Comparison of ENCODE assay signal across 9 mouse cellular contexts in genomic region chr8:117930687-117931086, GRCm38 (mm10).
A peak's percentile ranks its signal among the peaks of the same experiment; 100 is the strongest.
DNase-seq lines count a peak whose midpoint lies in the region; ATAC-seq lines count a peak whose summit lies in the region.
"Had no signal": no experiment of that assay in that cellular context is flagged by ENCODE, and none has a peak within 500 bp of the region (broad histone marks: within the 10 kb centered on the region; RNA-seq: fewer than 3 reads in every experiment).

No protein-coding gene starts in this region.

- H3K4me1 ChIP-seq in kidney, embryonic 15.5 days = no peaks in the 10 kb centered on the region
- peaks cover 10% of the 10 kb centered on the region for H3K4me1 ChIP-seq in forebrain, embryonic 11.5 days (replicated peaks; ENCODE audit: control insufficient read depth, insufficient read depth, low read length)
- peaks cover 37% of the 10 kb centered on the region for H3K4me1 ChIP-seq in forebrain, embryonic 10.5 days

- no peak overlapping the region for H3K9ac ChIP-seq in kidney, embryonic 15.5 days
- no peak overlapping the region for H3K9ac ChIP-seq in forebrain, embryonic 11.5 days (ENCODE audit: low read length)
- H3K9ac ChIP-seq: limb, embryonic 15.5 days had no signal

- H3K9me3 ChIP-seq in kidney, embryonic 15.5 days (replicated peaks) = no peaks in the 10 kb centered on the region
- H3K9me3 ChIP-seq in forebrain, embryonic 11.5 days (ENCODE audit: control insufficient read depth, low read length) = no peaks in the 10 kb centered on the region
- H3K9me3 ChIP-seq in forebrain, embryonic 10.5 days = peaks cover 5% of the 10 kb centered on the region; the same call in 1 of the 2 replicates
- H3K9me3 ChIP-seq: limb, embryonic 15.5 days had no signal

- no peaks in the 10 kb centered on the region for H3K36me3 ChIP-seq in kidney, embryonic 15.5 days
- no peaks in the 10 kb centered on the region for H3K36me3 ChIP-seq in forebrain, embryonic 11.5 days (ENCODE audit: control insufficient read depth, insufficient read depth, low read length)
- H3K36me3 ChIP-seq in forebrain, embryonic 10.5 days (replicated peaks) = no peaks in the 10 kb centered on the region
- H3K36me3 ChIP-seq: limb, embryonic 15.5 days had no signal

- H3K4me3 ChIP-seq in kidney, embryonic 15.5 days (replicated peaks) = no peak overlapping the region
- no peak overlapping the region for H3K4me3 ChIP-seq in forebrain, embryonic 11.5 days (ENCODE audit: low read depth, low read length)
- H3K4me3 ChIP-seq in forebrain, embryonic 10.5 days = no peak overlapping the region
- H3K4me3 ChIP-seq: limb, embryonic 15.5 days had no signal

- no peak overlapping the region for H3K27ac ChIP-seq in kidney, embryonic 15.5 days
- H3K27ac ChIP-seq in forebrain, embryonic 11.5 days (ENCODE audit: low read depth, low read length) = no peak overlapping the region
- no peak overlapping the region for H3K27ac ChIP-seq in forebrain, embryonic 10.5 days
- H3K27ac ChIP-seq: limb, embryonic 15.5 days had no signal

- ATAC-seq in kidney, embryonic 15.5 days (replicated peaks; ENCODE audit: low FRiP score) = no peak
- ATAC-seq in forebrain, embryonic 11.5 days (replicated peaks; ENCODE audit: low FRiP score) = no peak

- peaks cover 3% of the 10 kb centered on the region; the same call in 1 of the 2 replicates for H3K27me3 ChIP-seq in kidney, embryonic 15.5 days
- no peaks in the 10 kb centered on the region for H3K27me3 ChIP-seq in forebrain, embryonic 11.5 days (ENCODE audit: control insufficient read depth, insufficient read depth, low read length)
- peaks cover 1% of the 10 kb centered on the region; the same call in 1 of the 2 replicates for H3K27me3 ChIP-seq in forebrain, embryonic 10.5 days (ENCODE audit: poor library complexity, severe bottlenecking)

- DNase-seq in kidney, adult 8-10 months = peak; percentile 8 to 19
- DNase-seq in A20 (ENCODE audit: low read depth, low spot score) (peak; percentile 62), MN1 (ENCODE audit: low spot score) (peak; percentile 16)
- DNase-seq in embryo, embryonic 9.5 days (ENCODE audit: extremely low spot score) = peak; percentile 60
- peak; percentile 88 for DNase-seq in retina, postnatal 1 day
- DNase-seq in forebrain, embryonic 11.5 days (ENCODE audit: low spot score) = no peak
- DNase-seq in forebrain, embryonic 10.5 days (ENCODE audit: extremely low spot score, low spot score) = no peak

- H3K4me2 ChIP-seq in kidney, embryonic 15.5 days = no peak overlapping the region
- H3K4me2 ChIP-seq in forebrain, embryonic 11.5 days (ENCODE audit: low read depth, low read length, severe bottlenecking) = no peak overlapping the region
- H3K4me2 ChIP-seq: limb, embryonic 15.5 days had no signal

- 64% methylated on average over 6 of the region's 6 CpGs for WGBS in kidney, embryonic 15.5 days
- WGBS in forebrain, embryonic 11.5 days = 63% methylated on average over 6 of the region's 6 CpGs
- WGBS in forebrain, embryonic 10.5 days = 62% methylated on average over 6 of the region's 6 CpGs

Comparison
In these comparisons a context has a peak if more than half of its experiments do, and no peak if none do; other contexts are left out.
1. DNase-seq: peak in kidney, adult 8-10 months (2 of 2), A20 (single experiment), MN1 (single experiment), embryo, embryonic 9.5 days (single experiment) and retina, postnatal 1 day (single experiment); none in forebrain, embryonic 11.5 days (single experiment) and forebrain, embryonic 10.5 days (single experiment).